Mouse (Mus musculus) C2C12 (cell line): ENCODE data around the gene Polr3f.

ENCODE experiments used
- CTCF ChIP-seq: IDR thresholded peaks from one replicate; pipeline ENCODE4 v1.5.1; 2011; ENCODE audit not compliant: control insufficient read depth, insufficient read depth, insufficient read length
- USF1 ChIP-seq: IDR thresholded peaks from one replicate; pipeline ENCODE4 v1.6.1; 2011; ENCODE audit warnings: low read depth, mild to moderate bottlenecking, control low read depth, moderate library complexity

DNA sequence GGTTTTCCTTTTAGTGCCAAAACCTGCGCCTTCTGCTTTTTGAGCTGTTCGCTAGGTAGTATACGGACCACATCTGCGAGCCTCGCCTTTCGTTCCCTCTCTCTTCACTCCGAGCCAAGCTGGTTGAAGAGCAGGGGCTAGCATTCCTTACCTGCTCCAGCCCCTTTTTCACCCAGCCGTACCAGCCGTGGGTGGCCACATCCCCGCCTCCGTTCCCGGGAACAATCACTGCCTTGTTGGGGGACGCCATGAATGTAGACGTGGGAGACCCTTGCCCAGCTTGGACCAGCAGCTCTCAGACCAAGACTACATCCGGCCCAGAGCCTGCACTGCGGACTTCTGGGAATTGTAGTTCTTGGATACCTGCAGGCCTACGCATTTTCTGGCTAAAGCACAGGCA is 23.0 kb downstream of the Polr3f start, which contains the start of gene Rbbp9:
- no peak for TF ChIP-seq CTCF
- no peak for TF ChIP-seq USF1
